Mouse (Mus musculus) layer of hippocampus, adult 2 months (tissue): ENCODE measurements at regions not wholly inside any gene's neighbourhood (a gene's known extent, or its start where the extent isn't known, plus 50 kb on each side); places are given as distances from the start of the nearest gene placed in this dataset.

Source experiments
- DNase-seq, 2 experiments: peaks; one replicate each; pipeline ENCODE4 v3.0.0; 2022; ENCODE audit warnings: low spot score in 2 of 2
- H3K27ac ChIP-seq: fragments of 200-600 bp; 2 replicates; pipeline ENCODE4 v1.8.1; 2022
- H3K4me3 ChIP-seq: fragments of 200-600 bp; 2 replicates; pipeline ENCODE4 v1.8.1; 2022; ENCODE audit warnings: mild to moderate bottlenecking
- CTCF ChIP-seq: fragments of 200-600 bp; conservative IDR thresholded peaks from 2 replicates; pipeline ENCODE4 v1.8.1; 2022; ENCODE audit warnings: antibody characterized with exemption, mild to moderate bottlenecking, moderate library complexity

- TF ChIP-seq CTCF: no peak
- DNase-seq: no peak
- Histone ChIP-seq H3K27ac (no peak overlapping the region), H3K4me3 (no peak overlapping the region)
Observed at GRCm38 (mm10) chr13:39877361-39878141, 483.7 kb downstream of the Ofcc1 start.

- Histone ChIP-seq H3K4me3 (no peak overlapping the region), H3K27ac (no peak overlapping the region)
Observed at GRCm38 (mm10) chr13:39852257-39852800, 508.9 kb downstream of the Ofcc1 start.

GRCm38 (mm10) chr13:39849391-39849790 is 511.9 kb downstream of the Ofcc1 start:
- H3K27ac ChIP-seq: no peak overlapping the region
- no peak for DNase-seq
- TF ChIP-seq CTCF: no peak
- no peak overlapping the region for H3K4me3 ChIP-seq

More at GRCm38 (mm10) chr13:39852257-39852800, 508.9 kb downstream of the Ofcc1 start:
- no peak for TF ChIP-seq CTCF
- DNase-seq: no peak

GRCm38 (mm10) chr13:39836053-39836584 is 525.1 kb downstream of the Ofcc1 start:
- Histone ChIP-seq H3K27ac (no peak overlapping the region), H3K4me3 (no peak overlapping the region)
- TF ChIP-seq CTCF: no peak
- DNase-seq: no peak

- H3K4me3 ChIP-seq: peak overlapping the region; percentile 49
Observed at GRCm38 (mm10) chr13:39835302-39835701, 525.9 kb downstream of the Ofcc1 start.

GRCm38 (mm10) chr13:39834521-39835245 is 526.6 kb downstream of the Ofcc1 start:
- DNase-seq: no peak
- H3K27ac ChIP-seq: peak overlapping the region; percentile 59
- no peak for TF ChIP-seq CTCF
- peak overlapping the region; percentile 49 for H3K4me3 ChIP-seq

More at GRCm38 (mm10) chr13:39835302-39835701, 525.9 kb downstream of the Ofcc1 start:
- no peak for DNase-seq
- peak overlapping the region; percentile 59; the same call in 1 of the 2 replicates for H3K27ac ChIP-seq
- no peak for TF ChIP-seq CTCF

GRCm38 (mm10) chr13:39823965-39824555 is 537.2 kb downstream of the Ofcc1 start:
- H3K27ac ChIP-seq: peak overlapping the region; percentile 70
- peak overlapping the region; percentile 56 for H3K4me3 ChIP-seq
- no peak; the same call in 1 of the 2 replicates for TF ChIP-seq CTCF
- DNase-seq: peak in 1 of 2 experiments; percentile 22

- Histone ChIP-seq H3K27ac (peak overlapping the region; percentile 70), H3K4me3 (peak overlapping the region; percentile 56)
- TF ChIP-seq CTCF: no peak
- peak in 1 of 2 experiments; percentile 27 for DNase-seq
Observed at GRCm38 (mm10) chr13:39823346-39823954, 537.8 kb downstream of the Ofcc1 start.

GRCm38 (mm10) chr13:39774554-39774953 is 586.7 kb downstream of the Ofcc1 start:
- DNase-seq: no peak
- no peak for TF ChIP-seq CTCF
- Histone ChIP-seq H3K27ac (no peak overlapping the region), H3K4me3 (peak overlapping the region; percentile 45)

- Histone ChIP-seq H3K4me3 (peak overlapping the region; percentile 45), H3K27ac (no peak overlapping the region)
- TF ChIP-seq CTCF: no peak
- peak in 1 of 2 experiments; percentile 1 for DNase-seq
Observed at GRCm38 (mm10) chr13:39774111-39774510, 587.1 kb downstream of the Ofcc1 start.

GRCm38 (mm10) chr13:39769228-39769627 is 592.0 kb downstream of the Ofcc1 start:
- no peak for DNase-seq
- TF ChIP-seq CTCF: no peak
- no peak overlapping the region for H3K27ac ChIP-seq
- H3K4me3 ChIP-seq: no peak overlapping the region

GRCm38 (mm10) chr13:39766897-39767296 is 594.4 kb downstream of the Ofcc1 start:
- Histone ChIP-seq H3K4me3 (no peak overlapping the region), H3K27ac (no peak overlapping the region)
- DNase-seq: no peak
- TF ChIP-seq CTCF: no peak
